Mouse (Mus musculus) heart, postnatal 36 days (tissue): ENCODE measurements around the gene Erbin. TPM values are rescaled to one million over a fixed set of nuclear protein-coding genes. Genes with fewer than 3 reads are reported as not detected.

Experiments
- DNase-seq, 2 experiments: peaks; one replicate each; pipeline ENCODE4 v3.0.0; 2021 to 2022
- intact Hi-C: fragments of 180-260 bp; cut with DNase I; formaldehyde crosslinking; loops from one replicate; pipeline ENCODE4 v1.15.1; 2025
- total RNA-seq, 2 experiments: library from RNA; stranded (reverse); gene quantifications; 2 replicates each; pipeline ENCODE4 v1.2.3; 2021

Gene Erbin
- 10 to 100 TPM; 46.7 to 52.2 TPM for total RNA-seq

DNA sequence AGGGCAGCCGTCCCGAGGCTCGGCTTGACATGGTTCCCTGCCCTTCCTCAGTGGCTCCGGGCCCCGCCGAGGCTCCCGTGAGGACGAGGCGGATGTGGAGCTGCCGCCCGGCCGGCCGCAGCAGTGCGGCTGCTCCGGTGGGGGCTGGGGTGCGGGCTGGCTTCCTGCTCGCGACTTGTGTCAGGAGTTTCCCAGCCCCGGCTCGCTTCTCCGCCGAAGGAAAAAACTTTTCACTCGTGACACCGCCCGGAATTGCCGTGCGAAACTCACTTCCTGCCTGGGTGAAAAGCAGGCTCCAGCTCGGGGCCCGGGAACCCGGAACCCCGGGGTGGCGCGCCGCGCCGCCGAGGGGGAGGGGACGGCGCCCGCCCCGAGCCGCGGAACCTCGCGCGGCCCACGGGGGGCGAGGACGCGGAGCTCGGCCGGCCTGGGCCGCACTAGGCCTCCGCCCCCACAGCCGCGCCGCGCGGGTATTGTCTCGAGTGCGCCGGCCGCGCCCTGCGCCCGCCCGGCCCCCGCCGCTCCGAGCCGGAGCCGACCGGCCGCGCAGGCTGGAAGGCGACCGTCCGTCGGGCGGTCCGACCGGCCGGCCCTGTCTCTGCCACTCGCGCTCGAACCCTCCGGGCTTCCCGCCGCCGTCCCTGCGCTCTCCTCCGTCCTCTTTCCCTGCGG is at the start of gene Erbin:
Gene Erbin (minus strand): TSS at position 254 of the 672 bp plus-strand sequence.
- DNase-seq = peak; percentile 84 to 89
- intact Hi-C loops = loop anchor here (5.0 kb wide), 2 partner anchors 117 to 187 kb away; partner anchors contain the start of genes Nln and Sgtb

GRCm38 (mm10) chr13:103969912-103970311 is 49.6 kb upstream of the Erbin start:
- DNase-seq = no peak
- intact Hi-C loops = no loop called here

- no peak for DNase-seq
- intact Hi-C loops = no loop called here
Observed at GRCm38 (mm10) chr13:103967987-103968386, 47.7 kb upstream of the Erbin start.

GRCm38 (mm10) chr13:103966696-103967215 is 46.4 kb upstream of the Erbin start:
- DNase-seq = no peak
- intact Hi-C loops = no loop called here

GRCm38 (mm10) chr13:103965187-103965586 is 44.9 kb upstream of the Erbin start:
- intact Hi-C loops = no loop called here
- DNase-seq = no peak

DNA sequence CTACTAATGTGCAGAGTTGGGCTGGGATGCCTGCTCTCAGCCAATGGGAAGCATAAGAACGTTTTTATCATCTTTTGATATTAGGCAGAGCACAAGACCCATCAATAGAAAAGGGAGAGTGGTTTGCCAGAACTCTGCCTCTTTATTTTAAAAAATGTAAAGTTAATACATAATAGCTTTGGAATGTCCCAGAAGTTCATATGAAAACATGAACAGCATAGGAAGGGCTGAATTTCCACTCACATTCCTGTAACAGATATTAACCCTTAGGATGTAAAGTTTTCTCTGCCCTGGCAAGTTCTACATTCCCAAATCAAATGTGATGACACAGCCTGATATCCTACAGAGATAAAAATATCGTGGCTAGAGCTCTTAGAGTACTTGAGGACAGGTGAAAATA is 42.8 kb upstream of the Erbin start:
- intact Hi-C loops = no loop called here
- DNase-seq = no peak

- intact Hi-C loops = no loop called here
- no peak for DNase-seq
Observed at GRCm38 (mm10) chr13:103959841-103960240, 39.5 kb upstream of the Erbin start.

GRCm38 (mm10) chr13:103958607-103959123 is 38.4 kb upstream of the Erbin start:
- intact Hi-C loops = no loop called here
- DNase-seq = no peak

GRCm38 (mm10) chr13:103957175-103957940 is 37.0 kb upstream of the Erbin start:
- no peak for DNase-seq
- intact Hi-C loops = no loop called here

DNA sequence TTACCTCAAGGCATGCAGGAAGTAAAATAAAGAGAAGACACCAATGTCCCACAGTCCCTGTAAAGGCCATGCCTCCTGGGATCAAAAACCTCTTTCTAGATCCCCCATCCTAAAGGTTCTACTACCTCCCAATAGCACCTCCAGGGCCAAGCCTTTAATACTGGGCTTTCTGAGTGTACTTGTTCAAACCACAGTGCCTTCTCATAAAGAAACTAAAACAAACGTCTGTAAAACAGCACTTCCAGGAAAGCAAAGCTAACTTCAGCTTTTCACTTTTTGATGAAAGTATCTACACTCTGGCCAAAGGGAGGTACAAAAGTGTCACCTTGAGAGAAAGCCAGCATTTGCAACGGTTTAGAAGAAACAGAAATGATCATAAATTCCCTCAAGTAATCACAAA is 35.3 kb upstream of the Erbin start:
- intact Hi-C loops = no loop called here
- DNase-seq = no peak

- intact Hi-C loops = no loop called here
- DNase-seq = peak in 1 of 2 experiments; percentile 14
Observed at GRCm38 (mm10) chr13:103951393-103951792, 31.1 kb upstream of the Erbin start.

DNA sequence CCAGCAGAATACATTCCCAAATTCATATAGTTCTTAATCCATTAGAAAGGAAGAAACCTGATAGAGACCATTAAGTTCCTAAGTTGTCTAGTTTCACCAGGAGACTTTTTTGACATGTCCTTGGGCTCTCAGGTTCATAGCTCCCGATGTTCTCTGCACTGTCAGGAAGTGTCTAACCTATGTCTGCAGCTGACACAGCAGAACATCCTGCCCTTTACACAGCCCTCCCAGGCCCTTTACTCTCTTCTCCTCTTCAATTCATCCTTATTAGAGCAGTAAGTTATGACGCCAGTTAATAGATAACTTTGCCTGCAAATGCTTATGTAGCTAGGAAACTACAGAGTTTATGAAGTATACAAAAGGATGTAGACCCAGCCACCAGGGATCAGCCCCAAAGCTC is 20.5 kb upstream of the Erbin start:
- no peak for DNase-seq
- intact Hi-C loops = no loop called here

DNA sequence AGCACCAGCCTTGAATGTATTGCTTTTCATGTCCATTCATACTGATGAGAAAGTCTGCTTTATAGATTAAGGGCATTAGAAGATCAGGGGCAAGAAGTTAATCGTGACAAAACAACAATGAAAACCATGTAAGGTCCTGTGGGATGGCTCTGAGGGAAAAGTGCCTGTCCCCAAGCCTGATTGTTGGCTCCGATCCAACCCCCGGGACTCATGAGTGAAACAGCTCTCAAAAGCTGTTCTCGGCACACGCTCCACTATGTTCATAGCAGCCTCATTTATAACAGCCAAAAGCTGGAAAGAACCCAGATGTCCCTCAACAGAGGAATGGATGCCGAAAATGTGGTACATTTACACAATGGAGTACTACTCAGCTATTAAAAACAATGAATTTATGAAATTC is 4.3 kb upstream of the Erbin start:
- intact Hi-C loops = loop anchor here (5.0 kb wide), 2 partner anchors 113 to 183 kb away; partner anchors contain the start of genes Nln and Sgtb
- no peak for DNase-seq

GRCm38 (mm10) chr13:103923402-103924065 is 3.2 kb upstream of the Erbin start:
- DNase-seq = no peak
- intact Hi-C loops = loop anchor here (5.0 kb wide), 2 partner anchors 114 to 184 kb away; partner anchors contain the start of genes Nln and Sgtb

GRCm38 (mm10) chr13:103921831-103922380 is 1.6 kb upstream of the Erbin start:
- DNase-seq = no peak
- intact Hi-C loops = loop anchor here (1.0 to 5.0 kb wide), 3 partner anchors 82 to 185 kb away; partner anchors contain the start of genes Nln and Sgtb

GRCm38 (mm10) chr13:103920933-103921830 is 868 bp upstream of the Erbin start:
- peak; percentile 85 to 89 for DNase-seq
- intact Hi-C loops = loop anchor here (1.0 to 5.0 kb wide), 3 partner anchors 81 to 186 kb away; partner anchors contain the start of genes Nln and Sgtb

- intact Hi-C loops = loop anchor here (2.0 to 5.0 kb wide), 3 partner anchors 117 to 187 kb away; partner anchors contain the start of genes Nln, Sgtb and Srek1
Observed at GRCm38 (mm10) chr13:103919956-103920260, 406 bp downstream of the Erbin start.

DNA sequence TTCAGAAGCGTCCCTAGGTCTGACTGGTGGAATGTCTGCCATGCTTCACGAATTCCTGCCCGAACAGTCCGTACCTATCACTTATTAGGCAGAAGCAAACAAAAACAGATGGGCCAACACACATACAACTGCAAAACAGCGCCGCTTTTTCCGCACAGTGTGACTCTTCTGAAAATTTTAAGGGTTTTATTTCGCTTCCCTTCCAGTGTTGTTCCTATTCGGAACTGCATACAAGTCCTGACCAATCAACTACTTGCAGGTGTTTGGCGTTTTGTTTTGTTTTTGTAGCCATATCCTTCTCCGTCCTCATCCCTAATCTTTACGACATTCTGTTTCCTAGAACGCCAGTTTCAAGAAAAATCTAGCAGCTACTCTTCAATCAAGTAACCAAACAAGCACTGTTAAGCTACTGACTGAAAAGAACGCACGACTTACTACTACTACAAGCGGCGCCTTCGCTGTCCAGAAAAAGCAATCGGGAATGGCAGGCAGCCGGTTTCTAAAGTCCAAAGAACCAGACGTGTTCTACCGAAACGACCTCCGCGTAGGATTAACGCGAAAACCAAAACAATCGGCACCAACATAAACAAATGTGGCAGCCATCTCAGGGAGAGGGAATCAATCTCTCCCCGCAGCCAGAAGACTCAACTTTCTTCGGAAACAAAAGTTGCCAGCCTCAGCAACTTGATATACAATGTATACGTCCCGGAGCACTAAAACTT is 919 bp downstream of the Erbin start:
- DNase-seq = peak; percentile 54 to 64
- intact Hi-C loops = loop anchor here (2.0 kb wide), 1 partner anchor 145 kb away; the partner anchor contains the start of gene Srek1

More at GRCm38 (mm10) chr13:103919956-103920260, 406 bp downstream of the Erbin start:
- no peak for DNase-seq
